Mouse (Mus musculus): Measurements from ENCODE around the gene Gltp. TPM values are rescaled to one million over a fixed set of nuclear protein-coding genes. Genes with fewer than 3 reads are reported as not detected.

The Gltp gene
- total RNA-seq, 2 experiments from 2014 or later = 21.8 to 22.4 TPM

DNA sequence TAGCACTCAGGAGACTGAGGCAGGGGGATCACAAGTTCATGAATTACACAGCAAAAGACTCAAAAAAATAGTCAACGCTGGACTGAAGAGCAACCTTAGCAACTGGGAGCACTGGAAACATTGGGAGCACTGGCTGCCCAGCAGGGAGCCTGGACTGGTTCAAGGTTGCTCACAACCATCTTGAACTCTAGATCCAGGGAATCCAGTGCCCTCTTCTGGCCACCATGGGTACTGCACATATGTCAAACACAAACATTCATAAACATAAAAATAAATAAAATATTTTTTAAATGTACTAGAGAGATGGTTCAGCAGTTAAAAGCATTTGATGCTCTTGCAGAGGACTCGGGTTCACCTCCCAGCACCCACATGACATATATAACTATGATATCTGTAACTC, 59.4 kb downstream of the Gltp start:
- Histone ChIP-seq H3K4me3 (no peak overlapping the region), H3K27ac (no peak overlapping the region)
- TF ChIP-seq CTCF (IDR thresholded peaks at IDR 0.05) = peak; percentile 62
- intact Hi-C loops (cut with DNase I) = no loop called here
- DNase-seq (ENCODE audit: extremely low spot score in 1 of 2, low spot score in 2 of 2) = no peak

DNA sequence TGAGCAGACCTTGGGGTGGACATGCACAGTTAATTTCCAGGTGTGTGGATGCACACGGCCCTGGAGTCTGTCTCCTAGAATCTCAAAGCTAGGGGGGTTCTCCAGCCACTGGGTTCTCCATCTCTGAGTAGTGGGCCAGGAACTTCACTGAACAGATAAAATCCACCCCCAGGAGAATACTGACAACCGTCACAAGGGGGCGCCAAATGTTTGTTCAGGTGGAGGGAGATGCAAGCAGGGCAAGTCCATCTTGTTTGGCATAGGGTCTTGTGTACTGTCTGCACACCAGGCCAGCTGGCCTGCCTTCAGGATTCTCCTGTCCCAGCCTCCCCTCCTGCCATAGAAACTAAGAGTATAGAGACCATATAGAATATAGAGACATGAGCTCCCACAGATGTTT, 65.2 kb downstream of the Gltp start:
- Histone ChIP-seq H3K27ac (no peak overlapping the region), H3K4me3 (no peak overlapping the region)
- intact Hi-C loops (cut with DNase I) = loop anchor here (5.0 kb wide), 1 partner anchor 37 kb away; no protein-coding TSS in a partner anchor
- DNase-seq (ENCODE audit: extremely low spot score in 1 of 2, low spot score in 2 of 2) = peak; percentile 45 to 64
- peak; percentile 75 for TF ChIP-seq CTCF (IDR thresholded peaks at IDR 0.05)

DNA sequence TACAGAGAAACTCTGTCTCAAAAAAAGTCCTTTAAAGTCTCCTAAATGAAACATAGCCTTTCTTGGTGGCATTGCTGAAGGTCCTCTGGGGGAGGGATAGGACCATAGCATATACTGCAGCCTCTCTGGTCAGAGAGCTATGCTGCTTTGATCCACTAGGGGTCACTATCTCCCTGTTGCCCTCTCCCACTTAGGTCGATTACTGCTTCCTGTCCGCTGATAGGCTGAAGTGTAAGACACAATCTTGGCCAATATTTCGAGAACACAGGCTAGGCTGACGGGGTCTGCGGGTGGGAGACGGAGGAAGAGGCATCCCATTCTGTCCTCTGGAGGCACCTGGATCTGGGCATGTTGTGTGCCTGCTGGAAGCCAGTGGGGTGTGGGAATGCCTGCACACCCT, 70.5 kb downstream of the Gltp start:
- intact Hi-C loops (cut with DNase I) = no loop called here
- no peak for DNase-seq (ENCODE audit: extremely low spot score in 1 of 2, low spot score in 2 of 2)
- Histone ChIP-seq H3K27ac (no peak overlapping the region), H3K4me3 (no peak overlapping the region)
- TF ChIP-seq CTCF (IDR thresholded peaks at IDR 0.05) = peak; percentile 53

Small RNAs within 50 kb of the gene (microRNA-seq; reads per million reads assigned to microRNA genes)
- gene Mir7028 = 0.24 to 2.2 reads per million in 2 experiments

Other genes starting within 250 kb of the Gltp start
- 10 to 100 TPM; 17.0 to 21.3 TPM for gene Mmab, start 246.9 kb downstream of the Gltp start, total RNA-seq (2021)
- 10 to 100 TPM; 26.1 to 30.8 TPM for gene Mvk, start 246.7 kb downstream of the Gltp start, total RNA-seq (2021)
- 1 to 10 TPM; 7.9 to 9.0 TPM for gene Fam222a, start 123.0 kb downstream of the Gltp start, total RNA-seq (2021)
- gene Trpv4, start 32.6 kb downstream of the Gltp start, total RNA-seq (2021) = 1 to 10 TPM; 1.8 to 2.2 TPM
- gene Tchp, start 16.8 kb upstream of the Gltp start, total RNA-seq (2021) = 10 to 100 TPM; 13.9 to 15.6 TPM
- gene Ankrd13a, start 83.7 kb upstream of the Gltp start, total RNA-seq (2021) = 10 to 100 TPM; 31.0 to 38.8 TPM
- gene Git2, start 84.5 kb upstream of the Gltp start, total RNA-seq (2021) = 10 to 100 TPM; 42.7 to 43.7 TPM
- gene 1500011B03Rik, start 132.5 kb upstream of the Gltp start, total RNA-seq (2021) = 100 to 1,000 TPM; 144 to 161 TPM
- gene 4930519G04Rik, start 162.7 kb upstream of the Gltp start, total RNA-seq (2021) = not detected
- gene Gm9936, start 167.7 kb upstream of the Gltp start, total RNA-seq (2021) = 1 to 10 TPM; 1.0 to 1.5 TPM
- 1 to 10 TPM; 1.6 to 1.7 TPM for gene Oasl2, start 206.0 kb upstream of the Gltp start, total RNA-seq (2021)
- gene Oasl1, start 232.3 kb upstream of the Gltp start, total RNA-seq (2021) = under 1 TPM in 1 of 2 experiments, not detected in 1; 0.81 TPM

All from left cerebral cortex, adult 2 months (tissue).